Mouse (Mus musculus) liver, embryonic 14.5 days (tissue): ENCODE measurements around the gene Smyd3. TPM values are rescaled to one million over a fixed set of nuclear protein-coding genes. Genes with fewer than 3 reads are reported as not detected.

Source experiments
- ATAC-seq: fragments of 200-750 bp; cut with Nextera tagmentation; 2 replicates; pipeline ENCODE4 v1.8.0; 2017; ENCODE audit warnings: moderate number of reproducible peaks, mild to moderate bottlenecking, moderate library complexity; ENCODE audit not compliant: insufficient read depth
- DNase-seq, 3 experiments: peaks; one replicate each; pipeline ENCODE4 v3.0.0-alpha.2; 2012 to 2013; ENCODE audit warnings: low read depth in 3 of 3, low spot score in 3 of 3
- H3K27ac ChIP-seq: fragments of 300-500 bp; sonication (generic); 2 replicates; pipeline ENCODE4 v1.5.1; 2014; ENCODE audit warnings: moderate library complexity, mild to moderate bottlenecking, control low read depth, inconsistent platforms
- H3K27me3 ChIP-seq: fragments of 300-500 bp; sonication (generic); 2 replicates; pipeline ENCODE4 v1.6.1; 2014; ENCODE audit warnings: mild to moderate bottlenecking, low read length, moderate library complexity; ENCODE audit not compliant: control insufficient read depth, insufficient read depth
- H3K36me3 ChIP-seq: fragments of 300-500 bp; sonication (generic); replicated peaks from 2 replicates; pipeline ENCODE4 v1.6.1; 2014; ENCODE audit warnings: low read depth; ENCODE audit not compliant: control insufficient read depth, insufficient read depth
- H3K4me1 ChIP-seq, 2 experiments: fragments of 200-500 bp in 1 of 2; fragments of 300-500 bp in 1 of 2; sonication (generic) in 1 of 2; replicated peaks; 2 replicates each; pipeline ENCODE4 v1.6.1; 2012 to 2014; ENCODE audit warnings: antibody characterized with exemption in 1 of 2, inconsistent platforms in 1 of 2, low read length in 1 of 2; ENCODE audit not compliant: control insufficient read depth in 2 of 2, insufficient read depth in 2 of 2
- H3K4me2 ChIP-seq: fragments of 300-500 bp; sonication (generic); 2 replicates; pipeline ENCODE4 v1.6.1; 2014; ENCODE audit warnings: low read depth, mild to moderate bottlenecking, control low read depth, moderate library complexity
- H3K4me3 ChIP-seq, 2 experiments: fragments of 200-500 bp in 1 of 2; fragments of 300-500 bp in 1 of 2; sonication (generic) in 1 of 2; 2 replicates each; pipeline ENCODE4 v1.5.1; 2012 to 2014; ENCODE audit warnings: low read depth in 2 of 2, low read length in 2 of 2, mild to moderate bottlenecking in 2 of 2, control low read depth in 1 of 2, inconsistent platforms in 1 of 2, moderate library complexity in 1 of 2; ENCODE audit not compliant: insufficient read depth in 1 of 2
- H3K9ac ChIP-seq: fragments of 300-500 bp; sonication (generic); replicated peaks from 2 replicates; pipeline ENCODE4 v1.6.1; 2014; ENCODE audit warnings: mild to moderate bottlenecking, control low read depth, moderate library complexity
- H3K9me3 ChIP-seq: fragments of 300-500 bp; sonication (generic); 2 replicates; pipeline ENCODE4 v1.6.1; 2016; ENCODE audit warnings: low read length, mixed read lengths; ENCODE audit not compliant: control insufficient read depth
- CTCF ChIP-seq: IDR thresholded peaks from 2 replicates; pipeline ENCODE4 v1.5.1; 2016; ENCODE audit warnings: antibody characterized with exemption, low read depth, control low read depth
- EP300 ChIP-seq: IDR thresholded peaks from 2 replicates; pipeline ENCODE4 v1.6.1; 2016; ENCODE audit warnings: antibody characterized with exemption, low read depth
- WGBS: fragments of 180-500 bp; shearing (Covaris S2); extraction: QIAGEN DNeasy Blood & Tissue Kit; methylation state at CpG from one replicate; pipeline ENCODE4 v1.1.7; 2014; ENCODE audit not compliant: insufficient replicate concordance; 5-methylcytosine and 5-hydroxymethylcytosine counted together
- polyA plus RNA-seq, 2 experiments: library from polyadenylated mRNA; depleted of rRNA in 1 of 2; stranded (reverse) in 1 of 2; unstranded in 1 of 2; fragments of >200 nt; fragmentation: Nextera tagmentation in 1 of 2; extraction: Ambion mirVana in 1 of 2; gene quantifications; 2 replicates each; pipeline versions ENCODE4 v1.2.1 to v1.2.3; 2012 to 2014

Gene Smyd3
- polyA plus RNA-seq, 2 experiments, result 2.6 to 6.6 TPM

- peak overlapping the region; percentile 58 for H3K9ac ChIP-seq
Measured at GRCm38 (mm10) chr1:179551921-179552320, 34.1 kb upstream of the Smyd3 start.

GRCm38 (mm10) chr1:179551336-179551735 is 33.5 kb upstream of the Smyd3 start:
- no peaks in the 10 kb centered on the region for H3K9me3 ChIP-seq
- H3K36me3 ChIP-seq, result no peaks in the 10 kb centered on the region; the same call in 1 of the 2 replicates
- ATAC-seq, result peak; percentile 74
- TF ChIP-seq EP300 (peak; percentile 93), CTCF (no peak)
- peak overlapping the region; percentile 90 for H3K27ac ChIP-seq
- H3K4me1 ChIP-seq, result peaks cover 42 to 47% of the 10 kb centered on the region in 2 experiments
- H3K4me3 ChIP-seq, result peak overlapping the region in 1 of 2 experiments; percentile 35; a peak in 2 of 4 replicates
- H3K27me3 ChIP-seq, result no peaks in the 10 kb centered on the region
- DNase-seq, result peak; percentile 79 to 85 (median 82)
- peak overlapping the region; percentile 58 for H3K9ac ChIP-seq
- 16% methylated on average over 3 of the region's 3 CpGs for WGBS
- peak overlapping the region; percentile 74 for H3K4me2 ChIP-seq

More at GRCm38 (mm10) chr1:179551921-179552320, 34.1 kb upstream of the Smyd3 start:
- ATAC-seq, result peak; percentile 9; the same call in 1 of the 2 replicates
- Histone ChIP-seq H3K4me3 (no peak overlapping the region; a peak in 1 of 4 replicates), H3K36me3 (no peaks in the 10 kb centered on the region; the same call in 1 of the 2 replicates), H3K4me2 (peak overlapping the region; percentile 74), H3K4me1 (peaks cover 42 to 47% of the 10 kb centered on the region in 2 experiments), H3K27ac (peak overlapping the region; percentile 90), H3K27me3 (no peaks in the 10 kb centered on the region), H3K9me3 (no peaks in the 10 kb centered on the region)
- no peak for TF ChIP-seq CTCF
- no peak for TF ChIP-seq EP300
- WGBS, result 56% methylated on average over 4 of the region's 4 CpGs
- DNase-seq, result no peak

DNA sequence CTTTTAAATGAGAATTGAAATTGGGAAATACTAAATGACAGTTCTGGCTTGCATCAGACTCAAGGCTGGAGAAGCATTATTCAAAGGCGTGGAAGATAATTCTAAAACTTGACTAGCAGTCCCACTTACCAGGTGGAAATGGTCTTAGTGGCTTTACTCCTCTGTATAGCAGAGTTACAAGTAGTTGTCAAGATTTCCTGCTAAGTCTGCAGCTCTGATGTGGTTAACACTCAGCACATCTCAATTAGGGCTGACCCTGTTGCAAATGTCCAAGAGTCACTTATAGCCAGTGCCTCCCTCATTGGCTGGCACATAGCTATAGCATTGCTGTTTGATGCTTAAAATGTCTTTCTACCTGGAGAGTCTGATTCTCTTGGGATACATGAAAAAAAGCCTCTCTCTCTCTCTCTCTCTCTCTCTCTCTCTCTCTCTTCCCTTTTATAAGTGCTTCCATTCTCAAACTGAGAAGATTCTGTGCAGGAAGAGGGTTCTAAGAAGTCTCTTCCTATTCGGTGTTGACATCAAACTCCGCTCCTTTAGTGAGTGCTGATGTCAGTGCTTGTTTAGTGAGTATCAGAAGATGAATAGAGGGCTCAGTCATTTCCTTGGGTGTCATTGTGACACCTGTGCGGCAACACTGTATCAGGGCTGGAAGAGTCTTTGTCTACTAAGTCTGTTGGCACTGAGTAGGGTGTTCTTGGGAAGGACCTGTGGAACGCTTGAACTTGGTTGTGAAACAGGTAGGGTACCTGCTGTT is 31.3 kb upstream of the Smyd3 start:
- 81% methylated on average over 5 of the region's 5 CpGs for WGBS
- peak overlapping the region; percentile 4 for H3K27ac ChIP-seq
- no peak overlapping the region for H3K4me3 ChIP-seq
- H3K4me2 ChIP-seq, result peak overlapping the region; percentile 1
- no peak for TF ChIP-seq EP300
- TF ChIP-seq CTCF, result no peak
- no peaks in the 10 kb centered on the region for H3K27me3 ChIP-seq
- ATAC-seq (no peak), DNase-seq (no peak)
- no peaks in the 10 kb centered on the region for H3K9me3 ChIP-seq
- peaks cover 49 to 50% of the 10 kb centered on the region in 2 experiments for H3K4me1 ChIP-seq
- H3K9ac ChIP-seq, result 0 out of 2 replicates have a peak overlapping the region, but pooled peaks have one; percentile 29
- H3K36me3 ChIP-seq, result no peaks in the 10 kb centered on the region; the same call in 1 of the 2 replicates

DNA sequence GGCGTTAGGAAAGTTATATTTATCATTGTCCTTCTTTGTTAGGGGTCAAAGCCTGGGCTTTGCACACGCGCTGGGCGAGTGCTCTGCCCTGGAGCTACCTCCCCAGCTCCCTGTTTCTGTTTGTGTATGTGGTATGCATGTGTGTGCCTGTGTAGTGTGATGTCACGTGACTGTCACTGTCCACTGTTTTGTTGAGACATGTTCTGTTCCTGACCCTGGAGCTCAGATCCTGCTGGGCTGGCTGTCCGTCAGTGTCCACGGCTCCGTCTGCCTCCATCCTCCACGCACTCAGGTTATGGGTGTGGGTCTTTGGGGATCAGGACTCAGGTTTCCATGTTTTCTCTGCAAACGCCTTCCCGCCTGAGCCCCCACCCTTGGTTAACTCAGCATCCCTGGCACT is 30.4 kb upstream of the Smyd3 start:
- Histone ChIP-seq H3K4me1 (peaks cover 41 to 42% of the 10 kb centered on the region in 2 experiments), H3K36me3 (no peaks in the 10 kb centered on the region; the same call in 1 of the 2 replicates), H3K27me3 (no peaks in the 10 kb centered on the region), H3K9me3 (no peaks in the 10 kb centered on the region), H3K9ac (peak overlapping the region; percentile 82; the same call in 1 of the 2 replicates), H3K27ac (no peak overlapping the region), H3K4me3 (peak overlapping the region; percentile 1 to 90; a peak in 2 of 4 replicates), H3K4me2 (peak overlapping the region; percentile 82)
- no peak for TF ChIP-seq CTCF
- TF ChIP-seq EP300, result no peak
- ATAC-seq (no peak), DNase-seq (no peak)
- WGBS, result 79% methylated on average over 11 of the region's 11 CpGs

DNA sequence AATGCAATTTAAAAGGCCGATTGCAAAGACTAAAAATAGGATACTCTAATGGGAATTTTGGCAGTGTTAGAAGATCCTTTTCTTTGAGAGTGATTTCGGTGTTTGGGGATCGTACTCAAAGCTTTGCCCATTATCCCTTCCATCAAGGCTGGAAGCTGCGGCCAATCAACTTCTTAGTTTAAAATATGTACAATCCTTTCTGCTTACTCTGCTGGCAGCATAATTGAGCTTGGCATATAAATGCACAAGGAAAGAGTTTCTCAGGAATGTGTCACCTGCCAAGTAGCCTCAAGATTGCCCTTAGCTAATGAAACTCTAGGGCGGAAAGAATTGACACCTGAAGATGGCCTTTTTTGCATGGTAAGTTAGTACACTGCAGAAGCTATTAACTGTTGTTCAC is 29.3 kb upstream of the Smyd3 start:
- TF ChIP-seq CTCF (no peak), EP300 (no peak)
- Histone ChIP-seq H3K4me3 (peak overlapping the region; percentile 83 to 90), H3K4me2 (peak overlapping the region; percentile 82), H3K9ac (peak overlapping the region; percentile 82), H3K4me1 (peaks cover 31 to 32% of the 10 kb centered on the region in 2 experiments), H3K27me3 (no peaks in the 10 kb centered on the region), H3K9me3 (no peaks in the 10 kb centered on the region), H3K27ac (peak overlapping the region; percentile 27; the same call in 1 of the 2 replicates), H3K36me3 (no peaks in the 10 kb centered on the region; the same call in 1 of the 2 replicates)
- 15% methylated on average over 5 of the region's 5 CpGs for WGBS
- ATAC-seq (no peak), DNase-seq (no peak)
